Mouse (Mus musculus) T-helper 17 cell (primary cell): Measurements from ENCODE around the gene Hba-a2.

Experiments used
- in situ Hi-C, 2 experiments: fragments of 300-600 bp; cut with MboI, MseI; formaldehyde crosslinking; loops; 1 replicate in 1 of 2; 2 replicates in 1 of 2; pipeline ENCODE4 v1.15.1; 2025; ENCODE audit warnings: high pct_unique_total_duplicates in 2 of 2

The Hba-a2 gene

DNA sequence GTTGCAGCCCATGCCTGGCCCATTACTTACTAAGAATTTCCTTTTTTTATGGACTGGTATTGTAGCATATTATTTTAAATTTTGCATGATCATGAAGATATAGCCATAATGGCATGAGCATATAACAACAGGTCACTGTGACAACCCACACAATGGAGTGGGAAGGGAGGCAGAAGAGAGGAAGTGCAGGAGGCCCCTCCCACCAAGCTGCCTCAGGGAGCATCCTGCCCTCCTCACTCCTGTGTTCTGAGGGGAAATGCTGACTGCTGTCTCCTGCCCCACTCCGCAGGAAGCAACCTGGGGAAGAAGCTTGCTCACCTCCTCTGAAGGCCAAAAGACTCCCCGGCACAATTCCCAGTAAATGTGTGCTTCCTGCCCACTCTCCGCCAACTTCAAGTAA lies 13.6 kb downstream of the Hba-a2 start:
- in situ Hi-C loops, result no loop called here

- in situ Hi-C loops, result loop anchor here in 1 of 2 experiments (5.0 kb wide), 1 partner anchor 99 kb away; no protein-coding TSS in a partner anchor
Measured at GRCm38 (mm10) chr11:32316009-32316408, 19.7 kb downstream of the Hba-a2 start.

GRCm38 (mm10) chr11:32320507-32321195 lies 24.4 kb downstream of the Hba-a2 start:
- in situ Hi-C loops, result no loop called here

- in situ Hi-C loops, result no loop called here
Measured at GRCm38 (mm10) chr11:32321196-32321565, 24.9 kb downstream of the Hba-a2 start.

DNA sequence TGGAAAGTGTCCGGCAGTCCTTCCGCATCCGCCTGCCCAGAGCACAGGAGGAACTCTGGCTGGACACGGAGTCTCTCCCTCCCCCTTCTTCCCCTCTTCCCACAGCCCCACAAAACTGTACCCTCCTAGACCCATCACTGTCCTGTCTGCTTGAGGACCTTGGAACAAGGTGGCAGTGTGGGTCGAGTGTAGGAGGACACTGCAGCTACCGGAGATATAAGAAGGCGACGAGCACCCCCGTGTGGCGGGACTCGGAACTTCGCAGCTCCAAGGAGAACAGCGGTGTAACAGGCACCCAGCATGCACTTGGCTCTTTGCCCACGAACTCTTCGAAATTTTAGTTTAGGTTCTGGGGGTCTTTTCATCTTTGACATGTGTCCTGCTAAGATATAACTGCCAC lies 28.3 kb downstream of the Hba-a2 start:
- in situ Hi-C loops, result no loop called here

DNA sequence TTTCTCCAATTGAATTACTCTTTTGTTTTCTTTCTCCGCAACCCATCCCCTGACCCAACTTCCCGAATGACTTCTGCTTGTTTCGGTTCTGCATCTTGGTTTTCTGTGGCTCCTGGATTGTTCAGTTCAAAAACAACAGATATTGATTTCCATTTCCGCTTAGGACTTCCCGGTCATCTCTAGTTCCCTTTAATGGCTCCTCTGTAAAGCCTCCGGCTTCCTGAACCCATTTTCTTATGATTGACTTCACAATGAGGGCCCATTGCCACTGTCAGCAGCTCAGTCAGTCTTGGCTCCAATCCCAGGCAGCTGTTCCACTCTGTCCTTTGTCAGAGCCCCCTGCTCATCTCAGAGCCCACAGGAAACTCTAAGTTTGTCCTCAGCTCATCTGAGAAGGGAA lies 34.8 kb downstream of the Hba-a2 start:
- in situ Hi-C loops, result no loop called here

DNA sequence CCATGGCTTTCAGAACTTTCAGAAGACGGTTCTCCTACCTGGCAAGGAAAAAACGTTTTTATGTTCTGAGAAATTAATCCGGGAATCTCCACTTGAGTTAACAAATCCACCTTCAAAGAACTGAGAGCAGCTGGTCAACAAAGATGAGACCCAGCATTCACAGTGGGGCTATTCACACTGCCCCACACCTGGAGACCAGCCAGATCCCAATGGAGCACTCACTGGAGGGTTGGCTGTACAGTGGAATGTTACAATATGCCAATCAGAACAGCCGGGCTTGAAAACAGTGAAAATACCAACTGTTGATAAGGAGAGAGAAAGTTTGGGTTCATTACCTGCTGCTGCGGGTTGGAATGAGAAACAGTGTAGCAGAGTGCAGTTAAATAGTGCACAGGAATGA lies 35.6 kb downstream of the Hba-a2 start:
- in situ Hi-C loops, result no loop called here

DNA sequence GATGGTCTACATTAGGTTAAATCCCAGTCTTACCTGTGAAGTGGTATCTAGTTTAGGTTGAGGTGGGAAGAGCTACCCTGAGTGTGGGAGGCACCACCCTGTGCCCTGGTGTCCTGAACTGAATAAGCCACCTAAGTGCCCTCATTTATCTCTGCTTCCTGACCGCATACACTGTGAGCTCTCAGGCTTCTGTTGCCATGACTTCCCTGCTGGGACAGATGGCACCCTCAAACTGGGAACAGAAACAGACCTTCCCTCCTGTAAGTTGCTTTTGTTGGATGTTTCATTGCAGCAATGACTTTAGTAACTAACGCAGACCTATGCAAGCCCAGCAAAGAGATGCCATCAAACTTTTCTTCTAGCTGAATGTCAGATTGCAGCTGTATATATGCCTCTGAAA lies 36.9 kb downstream of the Hba-a2 start:
- in situ Hi-C loops, result no loop called here

DNA sequence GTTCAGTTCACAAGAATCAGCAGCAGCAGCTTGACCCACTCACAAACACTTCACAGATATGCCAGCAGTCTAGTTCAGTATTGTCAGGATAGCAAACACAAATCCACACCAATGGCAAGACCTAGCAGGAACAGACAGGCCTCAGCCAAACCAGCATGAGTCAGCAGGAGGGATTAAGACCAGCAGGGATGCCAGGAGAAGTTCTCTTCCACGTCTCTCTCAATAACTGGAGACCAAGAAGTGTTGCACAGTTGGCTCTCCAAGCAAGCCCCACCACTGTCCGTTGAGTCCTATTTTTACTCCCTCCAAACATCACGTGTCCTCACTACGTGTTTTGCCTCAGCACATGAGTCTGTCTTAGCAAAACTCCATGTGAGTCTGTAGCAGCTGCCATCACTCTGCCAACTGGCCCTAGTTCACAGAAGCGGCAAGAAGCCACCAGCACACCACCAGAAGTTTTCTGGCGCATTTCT lies 40.2 kb downstream of the Hba-a2 start:
- in situ Hi-C loops, result no loop called here

- in situ Hi-C loops, result no loop called here
Measured at GRCm38 (mm10) chr11:32339131-32339531, 42.8 kb downstream of the Hba-a2 start.

- in situ Hi-C loops, result no loop called here
Measured at GRCm38 (mm10) chr11:32340476-32341473, 44.5 kb downstream of the Hba-a2 start.

DNA sequence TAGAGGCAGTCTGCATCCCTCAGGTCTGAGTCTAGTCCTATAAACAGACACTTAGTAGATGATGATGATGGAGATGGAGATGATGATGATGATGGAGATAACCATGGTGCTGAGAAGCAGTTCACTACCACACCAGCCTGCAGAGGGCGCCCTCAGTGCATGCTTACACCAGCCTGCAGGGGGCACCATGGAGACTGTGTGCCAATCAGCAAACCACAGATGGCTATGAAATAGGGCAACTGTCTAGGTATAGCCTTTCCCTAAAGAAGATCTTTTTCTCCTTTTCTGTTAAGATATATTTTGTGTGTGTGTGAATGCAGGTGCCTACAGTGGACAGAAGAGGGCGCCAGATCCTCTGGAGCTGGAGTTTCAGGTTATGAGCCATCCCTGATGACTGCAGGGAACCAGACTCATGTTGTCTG lies 46.5 kb downstream of the Hba-a2 start:
- in situ Hi-C loops, result no loop called here

- in situ Hi-C loops, result no loop called here
Measured at GRCm38 (mm10) chr11:32343350-32343749, 47.1 kb downstream of the Hba-a2 start.

DNA sequence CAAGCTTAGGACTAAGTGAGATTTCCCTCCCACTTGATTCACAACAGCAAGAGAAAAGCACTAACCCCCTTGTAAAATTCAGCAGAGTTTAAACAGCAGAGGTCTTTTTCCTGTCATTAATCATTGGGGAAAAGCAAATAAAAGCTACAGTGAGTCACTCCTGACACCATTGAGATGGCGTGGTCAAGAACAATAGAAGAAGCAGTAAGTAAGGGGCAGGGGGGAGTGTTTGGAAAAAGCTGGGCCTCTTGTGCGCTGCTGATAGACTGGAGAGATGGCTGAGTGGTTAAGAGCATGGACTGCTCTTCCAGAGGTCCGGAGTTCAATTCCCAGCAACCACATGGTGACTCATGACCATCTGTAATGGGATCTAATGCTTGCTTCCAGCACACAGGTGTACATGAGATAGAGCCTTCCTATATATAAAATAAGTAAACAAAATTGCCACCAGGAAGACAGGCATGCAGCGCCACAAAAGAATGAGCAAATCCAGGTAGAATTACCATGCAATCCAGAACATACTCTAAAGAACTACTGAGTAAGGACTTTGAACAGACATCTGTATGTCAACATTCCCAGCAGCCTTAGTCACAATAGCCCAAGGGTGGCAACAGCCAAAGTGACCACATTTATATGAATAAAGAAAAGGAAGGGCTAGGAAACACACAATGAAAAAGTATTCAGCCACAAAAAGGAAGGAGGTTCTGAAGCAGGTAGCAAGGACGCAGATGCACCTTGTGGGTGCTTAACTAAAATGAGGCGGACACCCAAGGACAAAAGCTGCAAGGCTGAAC lies 49.4 kb downstream of the Hba-a2 start:
- in situ Hi-C loops, result no loop called here
